Mouse (Mus musculus) forebrain, embryonic 15.5 days (tissue): Measurements from ENCODE around the gene Xpnpep2. TPM values are rescaled to one million over a fixed set of nuclear protein-coding genes. Genes with fewer than 3 reads are reported as not detected.
A peak's percentile ranks its signal among the peaks of the same experiment; 100 is the strongest.

Experiments used
- ATAC-seq: fragments of 200-750 bp; cut with Nextera tagmentation; replicated peaks from 2 replicates; pipeline ENCODE4 v1.8.0; 2017; ENCODE audit warnings: mild to moderate bottlenecking, moderate TSS enrichment, moderate library complexity
- H3K27ac ChIP-seq: fragments of 300-500 bp; sonication (generic); replicated peaks from 2 replicates; pipeline ENCODE4 v1.5.1; 2015; ENCODE audit warnings: mild to moderate bottlenecking, inconsistent platforms
- H3K27me3 ChIP-seq: fragments of 300-500 bp; sonication (generic); 2 replicates; pipeline ENCODE4 v1.6.1; 2015; ENCODE audit warnings: inconsistent platforms
- H3K36me3 ChIP-seq: fragments of 300-500 bp; sonication (generic); 2 replicates; pipeline ENCODE4 v1.6.1; 2015; ENCODE audit warnings: mild to moderate bottlenecking, inconsistent platforms
- H3K4me1 ChIP-seq: fragments of 300-500 bp; sonication (generic); 2 replicates; pipeline ENCODE4 v1.6.1; 2015; ENCODE audit warnings: inconsistent platforms
- H3K4me2 ChIP-seq: fragments of 300-500 bp; sonication (generic); replicated peaks from 2 replicates; pipeline ENCODE4 v1.6.1; 2015; ENCODE audit warnings: mild to moderate bottlenecking, inconsistent platforms
- H3K4me3 ChIP-seq: fragments of 300-500 bp; sonication (generic); 2 replicates; pipeline ENCODE4 v1.5.1; 2015; ENCODE audit warnings: mild to moderate bottlenecking, inconsistent platforms
- H3K9ac ChIP-seq: fragments of 300-500 bp; sonication (generic); replicated peaks from 2 replicates; pipeline ENCODE4 v1.6.1; 2015; ENCODE audit warnings: mild to moderate bottlenecking, inconsistent platforms
- H3K9me3 ChIP-seq: fragments of 300-500 bp; sonication (generic); 2 replicates; pipeline ENCODE4 v1.6.1; 2016; ENCODE audit warnings: inconsistent platforms
- WGBS: fragments of 180-500 bp; shearing (Covaris S2); methylation state at CpG from one replicate; pipeline ENCODE4 v1.1.7; 2015; ENCODE audit warnings: mixed read lengths; 5-methylcytosine and 5-hydroxymethylcytosine counted together
- polyA plus RNA-seq: library from polyadenylated mRNA; unstranded; fragments of >200 nt; fragmentation: Nextera tagmentation; extraction: Ambion mirVana; gene quantifications from 2 replicates; pipeline ENCODE4 v1.2.1, GENCODE M21; 2015

The Xpnpep2 gene
- polyA plus RNA-seq, 1 experiment from 2014 or later, result 0.59 TPM

- 82% methylated on average over 1 of the region's 1 CpGs for WGBS
- H3K4me2 ChIP-seq, result no peak overlapping the region
- no peaks in the 10 kb centered on the region for H3K36me3 ChIP-seq
- no peak overlapping the region for H3K4me3 ChIP-seq
- no peak for ATAC-seq
- H3K9ac ChIP-seq, result no peak overlapping the region
- H3K4me1 ChIP-seq, result 0 out of 2 replicates have a peak, but pooled peaks cover 3% of the 10 kb centered on the region
- no peaks in the 10 kb centered on the region for H3K9me3 ChIP-seq
- H3K27ac ChIP-seq, result no peak overlapping the region
- no peaks in the 10 kb centered on the region for H3K27me3 ChIP-seq
Observed at GRCm38 (mm10) chrX:48129167-48129566, 20.6 kb downstream of the Xpnpep2 start.

GRCm38 (mm10) chrX:48136935-48137334 is 28.4 kb downstream of the Xpnpep2 start:
- Histone ChIP-seq H3K4me1 (peaks cover 9% of the 10 kb centered on the region), H3K4me3 (no peak overlapping the region), H3K27me3 (no peaks in the 10 kb centered on the region), H3K4me2 (no peak overlapping the region), H3K9me3 (no peaks in the 10 kb centered on the region), H3K36me3 (no peaks in the 10 kb centered on the region), H3K27ac (no peak overlapping the region), H3K9ac (no peak overlapping the region)
- 86% methylated on average over 4 of the region's 4 CpGs for WGBS
- ATAC-seq, result no peak

- H3K9me3 ChIP-seq, result no peaks in the 10 kb centered on the region
- no peak for ATAC-seq
- H3K4me3 ChIP-seq, result no peak overlapping the region
- no peak overlapping the region for H3K4me2 ChIP-seq
- no peak overlapping the region for H3K9ac ChIP-seq
- H3K27ac ChIP-seq, result no peak overlapping the region
- WGBS, result 55% methylated on average over 6 of the region's 6 CpGs
- no peaks in the 10 kb centered on the region for H3K27me3 ChIP-seq
- peaks cover 9% of the 10 kb centered on the region for H3K4me1 ChIP-seq
- H3K36me3 ChIP-seq, result no peaks in the 10 kb centered on the region
Observed at GRCm38 (mm10) chrX:48138011-48138410, 29.5 kb downstream of the Xpnpep2 start.

GRCm38 (mm10) chrX:48138539-48139275 is 30.2 kb downstream of the Xpnpep2 start:
- 46% methylated on average over 7 of the region's 7 CpGs for WGBS
- ATAC-seq, result no peak

GRCm38 (mm10) chrX:48139368-48140285 is 31.1 kb downstream of the Xpnpep2 start:
- no peaks in the 10 kb centered on the region for H3K9me3 ChIP-seq
- H3K9ac ChIP-seq, result no peak overlapping the region
- no peak overlapping the region for H3K4me3 ChIP-seq
- H3K4me2 ChIP-seq, result no peak overlapping the region
- H3K27me3 ChIP-seq, result no peaks in the 10 kb centered on the region
- 29% methylated on average over 14 of the region's 14 CpGs for whole genome bisulfite sequencing
- peaks cover 9% of the 10 kb centered on the region for H3K4me1 ChIP-seq
- peak; percentile 19; the same call in 1 of the 2 replicates for ATAC-seq
- 0 out of 2 replicates have a peak overlapping the region, but pooled peaks have one; percentile 31 for H3K27ac ChIP-seq
- no peaks in the 10 kb centered on the region for H3K36me3 ChIP-seq

More at GRCm38 (mm10) chrX:48138539-48139275, 30.2 kb downstream of the Xpnpep2 start:
- H3K27me3 ChIP-seq, result no peaks in the 10 kb centered on the region
- H3K27ac ChIP-seq, result 0 out of 2 replicates have a peak overlapping the region, but pooled peaks have one; percentile 31
- H3K4me3 ChIP-seq, result no peak overlapping the region
- no peaks in the 10 kb centered on the region for H3K9me3 ChIP-seq
- H3K4me1 ChIP-seq, result peaks cover 9% of the 10 kb centered on the region
- H3K36me3 ChIP-seq, result no peaks in the 10 kb centered on the region
- no peak overlapping the region for H3K9ac ChIP-seq
- H3K4me2 ChIP-seq, result no peak overlapping the region

- no peak for ATAC-seq
- WGBS, result 66% methylated on average over 3 of the region's 3 CpGs
Observed at GRCm38 (mm10) chrX:48140286-48140877, 31.9 kb downstream of the Xpnpep2 start.

GRCm38 (mm10) chrX:48141481-48141880 is 33.0 kb downstream of the Xpnpep2 start:
- no peaks in the 10 kb centered on the region for H3K36me3 ChIP-seq
- no peaks in the 10 kb centered on the region for H3K9me3 ChIP-seq
- WGBS, result 76% methylated on average over 6 of the region's 6 CpGs
- no peak overlapping the region for H3K4me2 ChIP-seq
- peaks cover 9% of the 10 kb centered on the region for H3K4me1 ChIP-seq
- no peak overlapping the region for H3K4me3 ChIP-seq
- no peaks in the 10 kb centered on the region for H3K27me3 ChIP-seq
- no peak overlapping the region for H3K27ac ChIP-seq
- ATAC-seq, result no peak
- no peak overlapping the region for H3K9ac ChIP-seq

More at GRCm38 (mm10) chrX:48140286-48140877, 31.9 kb downstream of the Xpnpep2 start:
- no peak overlapping the region for H3K4me2 ChIP-seq
- no peak overlapping the region for H3K27ac ChIP-seq
- H3K4me1 ChIP-seq, result peaks cover 9% of the 10 kb centered on the region
- H3K36me3 ChIP-seq, result no peaks in the 10 kb centered on the region
- no peak overlapping the region for H3K4me3 ChIP-seq
- no peak overlapping the region for H3K9ac ChIP-seq
- H3K27me3 ChIP-seq, result no peaks in the 10 kb centered on the region
- no peaks in the 10 kb centered on the region for H3K9me3 ChIP-seq

GRCm38 (mm10) chrX:48143415-48144335 is 35.1 kb downstream of the Xpnpep2 start:
- 59% methylated on average over 26 of the region's 26 CpGs for WGBS
- ATAC-seq, result no peak

GRCm38 (mm10) chrX:48146262-48146661 is 37.7 kb downstream of the Xpnpep2 start, which contains the start of gene Sash3:
Gene Sash3, plus strand, starts transcription at chrX:48146436.
- WGBS, result 91% methylated on average over 4 of the region's 4 CpGs
- no peaks in the 10 kb centered on the region for H3K9me3 ChIP-seq

More at GRCm38 (mm10) chrX:48143415-48144335, 35.1 kb downstream of the Xpnpep2 start:
- Histone ChIP-seq H3K4me3 (no peak overlapping the region), H3K9ac (no peak overlapping the region), H3K27ac (no peak overlapping the region), H3K9me3 (no peaks in the 10 kb centered on the region), H3K4me2 (no peak overlapping the region), H3K27me3 (no peaks in the 10 kb centered on the region), H3K36me3 (no peaks in the 10 kb centered on the region), H3K4me1 (peaks cover 9% of the 10 kb centered on the region)

GRCm38 (mm10) chrX:48147226-48147625 is 38.7 kb downstream of the Xpnpep2 start:
- Histone ChIP-seq H3K9me3 (no peaks in the 10 kb centered on the region), H3K27ac (no peak overlapping the region), H3K36me3 (no peaks in the 10 kb centered on the region), H3K4me3 (no peak overlapping the region), H3K4me1 (no peaks in the 10 kb centered on the region), H3K4me2 (no peak overlapping the region), H3K9ac (no peak overlapping the region), H3K27me3 (no peaks in the 10 kb centered on the region)
- WGBS, result 70% methylated on average over 2 of the region's 2 CpGs
- ATAC-seq, result no peak

More at GRCm38 (mm10) chrX:48146262-48146661, 37.7 kb downstream of the Xpnpep2 start, which contains the start of gene Sash3:
- Histone ChIP-seq H3K9ac (no peak within 1 kb of the TSS), H3K4me3 (no peak within 1 kb of the TSS), H3K4me1 (no peaks in the 10 kb centered on the region), H3K27me3 (no peaks in the 10 kb centered on the region), H3K27ac (no peak within 1 kb of the TSS), H3K36me3 (no peaks in the 10 kb centered on the region), H3K4me2 (no peak within 1 kb of the TSS)
- no peak for ATAC-seq

GRCm38 (mm10) chrX:48147741-48148186 is 39.2 kb downstream of the Xpnpep2 start:
- H3K4me2 ChIP-seq, result no peak overlapping the region
- no peak overlapping the region for H3K27ac ChIP-seq
- ATAC-seq, result no peak
- H3K4me1 ChIP-seq, result no peaks in the 10 kb centered on the region
- WGBS, result 93% methylated on average over 7 of the region's 7 CpGs
- H3K9me3 ChIP-seq, result no peaks in the 10 kb centered on the region
- H3K27me3 ChIP-seq, result no peaks in the 10 kb centered on the region
- no peak overlapping the region for H3K9ac ChIP-seq
- H3K36me3 ChIP-seq, result no peaks in the 10 kb centered on the region
- H3K4me3 ChIP-seq, result no peak overlapping the region
